Mouse (Mus musculus): Measurements from ENCODE around the gene Fads6. TPM values are rescaled to one million over a fixed set of nuclear protein-coding genes. Genes with fewer than 3 reads are reported as not detected.

The Fads6 gene
- polyA plus RNA-seq, 1 experiment, result not detected

DNA sequence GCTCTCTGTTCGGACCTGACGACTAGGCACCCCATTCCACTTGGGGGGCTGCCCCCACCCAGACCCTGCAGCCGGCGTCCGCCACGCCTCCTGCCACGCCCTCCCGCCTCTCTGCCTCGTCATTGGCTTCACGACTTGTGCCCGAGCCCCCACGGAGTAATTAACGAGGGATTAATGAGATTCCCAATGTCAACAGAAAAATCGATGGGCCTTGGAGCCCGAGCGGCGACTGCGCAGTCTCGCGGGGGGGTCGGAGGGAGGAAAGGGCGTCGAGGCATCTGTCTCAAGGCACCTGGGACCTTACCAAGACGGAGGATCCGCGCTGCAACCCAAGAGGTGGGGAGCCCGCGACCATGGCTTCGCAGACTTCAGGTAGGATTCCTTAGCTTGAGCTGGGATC lies 37.1 kb upstream of the Fads6 start, which contains the start of gene Otop3:
Gene Otop3 (plus strand): TSS at position 201 of the 400 bp plus-strand sequence.
- no peak within 1 kb of the TSS for H3K27ac ChIP-seq (ENCODE audit: insufficient read depth, low read depth, low read length)
- TF ChIP-seq CTCF (IDR thresholded peaks at IDR 0.05; ENCODE audit: insufficient read depth, low read depth, low read length), result no peak
- TF ChIP-seq POLR2A (IDR thresholded peaks at IDR 0.05; ENCODE audit: insufficient read depth, low read depth, low read length), result no peak
- H3K4me3 ChIP-seq (ENCODE audit: insufficient read depth, low read depth, low read length), result no peak within 1 kb of the TSS; the same call in 1 of the 2 replicates
- H3K4me1 ChIP-seq (ENCODE audit: control insufficient read depth, insufficient read depth, low read length), result peaks cover 13% of the 10 kb centered on the region
- WGBS, result 5% methylated on average over 29 of the region's 29 CpGs

DNA sequence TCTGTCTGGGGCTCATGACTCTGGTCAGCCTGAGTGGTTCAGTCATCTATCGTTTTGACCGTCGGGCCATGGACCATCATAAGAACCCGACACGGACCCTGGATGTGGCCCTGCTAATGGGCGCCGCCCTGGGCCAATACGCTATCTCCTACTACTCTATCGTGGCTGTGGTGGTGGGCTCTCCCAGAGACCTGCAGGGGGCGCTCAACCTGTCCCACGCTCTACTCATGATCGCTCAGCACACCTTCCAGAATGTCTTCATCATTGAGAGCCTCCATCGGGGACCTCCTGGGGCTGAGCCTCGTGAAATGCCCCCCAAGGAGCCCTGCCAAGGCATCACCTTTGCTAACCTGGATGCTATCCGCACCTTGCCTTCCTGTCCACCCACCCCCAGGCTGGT lies 31.9 kb upstream of the Fads6 start:
- Histone ChIP-seq H3K4me1 (ENCODE audit: control insufficient read depth, insufficient read depth, low read length) (peaks cover 6% of the 10 kb centered on the region), H3K27ac (ENCODE audit: insufficient read depth, low read depth, low read length) (no peak overlapping the region), H3K4me3 (ENCODE audit: insufficient read depth, low read depth, low read length) (no peak overlapping the region)
- 74% methylated on average over 15 of the region's 15 CpGs for WGBS
- no peak for TF ChIP-seq POLR2A (IDR thresholded peaks at IDR 0.05; ENCODE audit: insufficient read depth, low read depth, low read length)
- TF ChIP-seq CTCF (IDR thresholded peaks at IDR 0.05; ENCODE audit: insufficient read depth, low read depth, low read length), result 0 out of 2 replicates have a peak, but pooled peaks have one; percentile 12

DNA sequence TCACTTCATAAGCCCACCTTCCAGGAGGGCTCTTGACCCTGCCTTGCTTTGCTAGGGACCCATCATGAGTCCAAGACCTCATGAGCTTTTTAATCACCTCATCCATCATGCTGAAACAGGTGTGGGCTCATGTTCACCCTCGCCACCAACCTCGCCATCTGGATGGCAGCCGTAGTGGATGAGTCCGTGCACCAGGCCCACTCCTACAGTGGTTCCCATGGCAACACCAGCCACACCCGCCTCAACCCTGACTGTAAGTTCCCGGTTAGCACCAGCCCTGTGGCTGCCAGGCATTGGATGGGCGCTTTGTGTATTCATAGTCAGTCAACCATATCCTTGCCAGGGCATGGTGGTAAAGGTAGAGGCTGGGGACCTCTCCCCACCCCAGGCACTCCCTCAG lies 29.3 kb upstream of the Fads6 start:
- peaks cover 17% of the 10 kb centered on the region for H3K4me1 ChIP-seq (ENCODE audit: control insufficient read depth, insufficient read depth, low read length)
- 63% methylated on average over 7 of the region's 7 CpGs for WGBS
- TF ChIP-seq POLR2A (IDR thresholded peaks at IDR 0.05; ENCODE audit: insufficient read depth, low read depth, low read length) (no peak), CTCF (IDR thresholded peaks at IDR 0.05; ENCODE audit: insufficient read depth, low read depth, low read length) (no peak)
- no peak overlapping the region for H3K4me3 ChIP-seq (ENCODE audit: insufficient read depth, low read depth, low read length)
- H3K27ac ChIP-seq (ENCODE audit: insufficient read depth, low read depth, low read length), result no peak overlapping the region

DNA sequence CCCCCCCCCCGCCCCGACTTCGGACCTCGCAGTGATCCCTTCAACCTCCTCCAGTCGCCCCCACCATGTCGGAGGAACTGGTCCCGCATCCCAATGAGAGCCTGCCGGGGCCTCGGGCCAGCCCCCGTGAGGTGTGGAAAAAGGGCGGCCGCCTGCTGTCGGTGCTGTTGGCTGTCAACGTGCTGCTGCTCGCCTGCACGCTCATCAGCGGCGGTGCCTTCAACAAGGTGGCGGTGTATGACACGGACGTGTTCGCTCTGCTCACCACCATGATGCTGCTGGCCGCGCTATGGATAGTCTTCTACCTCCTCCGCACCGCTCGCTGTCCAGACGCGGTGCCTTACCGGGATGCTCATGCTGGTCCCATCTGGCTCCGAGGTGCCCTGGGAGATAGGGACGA lies 25.9 kb upstream of the Fads6 start:
- no peak for TF ChIP-seq POLR2A (IDR thresholded peaks at IDR 0.05; ENCODE audit: insufficient read depth, low read depth, low read length)
- TF ChIP-seq CTCF (IDR thresholded peaks at IDR 0.05; ENCODE audit: insufficient read depth, low read depth, low read length), result no peak
- H3K27ac ChIP-seq (ENCODE audit: insufficient read depth, low read depth, low read length), result no peak overlapping the region
- 18% methylated on average over 32 of the region's 32 CpGs for WGBS
- peaks cover 25% of the 10 kb centered on the region for H3K4me1 ChIP-seq (ENCODE audit: control insufficient read depth, insufficient read depth, low read length)
- H3K4me3 ChIP-seq (ENCODE audit: insufficient read depth, low read depth, low read length), result no peak overlapping the region

DNA sequence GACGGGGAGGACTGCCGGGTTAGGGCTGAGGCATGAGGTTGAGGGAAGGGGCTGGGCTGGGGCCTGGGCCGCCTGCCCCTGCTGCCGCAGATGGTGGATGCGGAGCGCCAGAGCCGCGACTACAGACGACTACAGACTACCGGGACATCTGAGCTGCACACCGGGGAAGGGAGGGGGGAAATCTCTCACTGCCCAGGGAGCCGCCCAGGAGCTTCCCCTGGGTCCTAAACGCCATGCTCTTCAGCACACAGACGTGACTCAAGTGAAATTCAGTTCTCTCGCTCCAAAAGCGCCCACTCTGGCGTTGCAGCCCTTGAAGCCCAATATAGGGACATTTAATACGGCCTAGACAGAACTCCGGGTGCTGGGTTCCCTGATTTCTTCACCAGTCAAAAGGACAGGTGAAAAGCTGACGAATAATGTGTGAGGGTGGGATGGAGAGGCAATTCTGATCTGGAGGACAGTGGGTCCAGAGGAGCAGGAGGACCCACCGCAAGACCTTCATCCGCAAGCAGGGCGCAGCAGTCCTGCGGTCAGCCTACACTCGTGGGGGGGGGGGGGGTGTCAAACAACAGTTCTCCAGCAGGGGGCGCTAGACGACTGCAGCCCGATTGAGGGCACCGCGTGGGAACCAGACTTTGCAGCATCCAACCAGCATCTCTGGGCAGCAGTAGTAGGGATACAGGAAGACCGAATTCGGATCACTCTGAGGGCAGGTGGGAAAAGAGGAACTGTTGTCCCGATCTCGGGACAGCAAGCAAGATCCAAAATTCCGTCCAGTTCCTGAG lies 24.6 kb upstream of the Fads6 start, which contains the start of gene Ush1g:
Gene Ush1g (minus strand): TSS at position 136 of the 788 bp plus-strand sequence.
- no peak within 1 kb of the TSS for H3K27ac ChIP-seq (ENCODE audit: insufficient read depth, low read depth, low read length)
- H3K4me1 ChIP-seq (ENCODE audit: control insufficient read depth, insufficient read depth, low read length), result peaks cover 32% of the 10 kb centered on the region
- WGBS, result 6% methylated on average over 35 of the region's 35 CpGs
- peak within 1 kb of the TSS; percentile 10; the same call in 1 of the 2 replicates for H3K4me3 ChIP-seq (ENCODE audit: insufficient read depth, low read depth, low read length)
- no peak for TF ChIP-seq POLR2A (IDR thresholded peaks at IDR 0.05; ENCODE audit: insufficient read depth, low read depth, low read length)
- TF ChIP-seq CTCF (IDR thresholded peaks at IDR 0.05; ENCODE audit: insufficient read depth, low read depth, low read length), result peak; percentile 88

DNA sequence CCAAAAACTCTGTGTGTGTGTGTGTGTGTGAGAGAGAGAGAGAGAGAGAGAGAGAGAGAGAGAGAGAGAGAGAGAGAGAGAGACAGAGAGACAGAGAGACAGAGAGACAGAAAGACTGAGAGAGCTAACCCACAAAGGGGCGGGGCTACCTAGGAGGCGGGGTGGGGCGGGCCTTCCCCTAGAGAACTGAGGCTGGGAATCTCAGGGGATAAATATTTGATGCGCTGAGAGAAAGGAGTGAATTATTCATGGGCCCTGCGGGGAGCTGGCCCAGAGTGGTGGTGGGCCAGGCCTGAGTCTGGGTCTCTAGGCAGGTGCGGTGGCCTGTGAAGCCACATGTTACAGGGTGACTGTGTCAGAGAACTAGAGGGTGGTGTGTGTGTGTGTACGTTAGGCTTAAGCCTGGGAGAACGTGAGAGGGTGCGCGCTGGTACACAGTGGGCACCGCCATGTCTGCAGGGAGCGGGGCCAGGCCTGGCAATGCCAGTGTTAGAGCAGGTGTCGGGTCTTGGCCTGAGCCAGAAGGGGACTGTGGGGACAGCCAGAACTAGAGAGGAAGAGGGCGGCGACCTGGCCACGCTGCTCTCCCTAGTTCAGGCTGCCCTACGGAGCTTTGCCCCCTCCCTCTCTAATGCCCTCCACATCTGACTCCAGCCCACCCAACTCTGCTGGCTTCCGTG lies 22.4 kb upstream of the Fads6 start:
- WGBS, result 50% methylated on average over 18 of the region's 18 CpGs
- Histone ChIP-seq H3K4me3 (ENCODE audit: insufficient read depth, low read depth, low read length) (no peak overlapping the region), H3K4me1 (ENCODE audit: control insufficient read depth, insufficient read depth, low read length) (peaks cover 27% of the 10 kb centered on the region), H3K27ac (ENCODE audit: insufficient read depth, low read depth, low read length) (no peak overlapping the region)
- TF ChIP-seq POLR2A (IDR thresholded peaks at IDR 0.05; ENCODE audit: insufficient read depth, low read depth, low read length) (no peak), CTCF (IDR thresholded peaks at IDR 0.05; ENCODE audit: insufficient read depth, low read depth, low read length) (no peak)

DNA sequence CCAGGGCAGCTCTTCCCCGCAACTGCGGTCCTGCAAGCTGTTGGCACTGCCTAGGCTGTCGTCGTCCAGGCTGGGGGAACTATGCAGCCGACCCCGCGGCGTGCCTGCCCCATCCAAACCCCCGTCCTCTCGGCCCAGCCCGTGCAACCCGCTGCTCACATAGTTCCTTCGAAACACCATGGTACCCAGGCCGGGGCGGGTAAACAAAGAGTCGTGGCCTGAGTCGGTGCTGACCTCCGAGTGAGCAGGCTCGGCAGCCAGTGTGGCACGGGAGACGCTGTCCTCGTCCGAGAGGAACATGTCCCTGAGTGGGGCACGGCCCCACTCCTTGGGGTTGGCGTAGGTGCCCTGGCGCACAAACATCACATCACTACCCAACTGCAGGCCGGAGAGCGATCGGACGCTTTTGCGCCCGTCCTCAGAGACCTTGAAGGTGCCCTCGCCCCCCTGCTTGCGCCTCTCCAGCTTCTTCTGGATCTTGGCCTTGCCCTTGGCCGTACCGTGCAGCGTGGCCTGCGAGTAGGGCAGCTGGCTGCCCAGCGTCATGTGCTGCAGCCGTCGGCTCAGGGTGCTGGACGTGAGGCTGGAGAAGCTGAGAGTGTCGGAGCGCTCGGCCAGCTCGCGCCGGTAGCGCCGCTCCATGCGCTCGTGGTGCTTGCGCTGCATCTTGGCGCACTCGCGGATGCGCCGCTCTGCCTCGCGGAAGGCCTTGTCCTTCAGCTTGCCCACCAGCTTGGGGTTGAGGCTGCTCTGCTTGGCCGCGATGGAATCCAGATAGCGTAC lies 21.0 kb upstream of the Fads6 start:
- H3K4me1 ChIP-seq (ENCODE audit: control insufficient read depth, insufficient read depth, low read length), result peaks cover 25% of the 10 kb centered on the region
- no peak for TF ChIP-seq CTCF (IDR thresholded peaks at IDR 0.05; ENCODE audit: insufficient read depth, low read depth, low read length)
- no peak for TF ChIP-seq POLR2A (IDR thresholded peaks at IDR 0.05; ENCODE audit: insufficient read depth, low read depth, low read length)
- peak overlapping the region; percentile 10; the same call in 1 of the 2 replicates for H3K4me3 ChIP-seq (ENCODE audit: insufficient read depth, low read depth, low read length)
- WGBS, result 15% methylated on average over 63 of the region's 63 CpGs
- H3K27ac ChIP-seq (ENCODE audit: insufficient read depth, low read depth, low read length), result no peak overlapping the region

DNA sequence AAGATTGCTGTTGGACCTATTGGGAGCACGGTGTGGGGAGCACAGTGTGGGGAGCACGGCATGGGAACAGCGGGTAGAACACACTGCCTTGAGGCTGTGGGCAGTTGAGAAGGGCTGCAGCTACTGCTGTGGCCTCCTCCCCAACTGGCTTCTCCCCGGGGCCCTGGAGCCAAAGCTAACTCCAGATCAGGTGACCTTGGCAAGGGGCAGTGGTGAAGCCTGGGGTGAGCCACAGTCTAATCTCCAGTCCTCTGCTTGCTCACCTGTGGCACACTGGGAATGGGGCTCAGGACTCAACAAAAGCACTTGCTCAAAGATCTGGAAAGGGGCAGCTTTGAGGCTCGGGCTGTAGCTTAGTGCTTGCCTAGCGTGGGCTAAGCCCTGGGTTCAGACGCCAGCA lies 19.7 kb upstream of the Fads6 start:
- no peak overlapping the region for H3K4me3 ChIP-seq (ENCODE audit: insufficient read depth, low read depth, low read length)
- 72% methylated on average over 7 of the region's 7 CpGs for whole genome bisulfite sequencing
- H3K27ac ChIP-seq (ENCODE audit: insufficient read depth, low read depth, low read length), result no peak overlapping the region
- peaks cover 19% of the 10 kb centered on the region for H3K4me1 ChIP-seq (ENCODE audit: control insufficient read depth, insufficient read depth, low read length)
- TF ChIP-seq POLR2A (IDR thresholded peaks at IDR 0.05; ENCODE audit: insufficient read depth, low read depth, low read length), result no peak
- no peak for TF ChIP-seq CTCF (IDR thresholded peaks at IDR 0.05; ENCODE audit: insufficient read depth, low read depth, low read length)

All from olfactory bulb, adult 2 months (tissue).